Mouse (Mus musculus): ENCODE data around the gene Olfr1110. TPM values are rescaled to one million over a fixed set of nuclear protein-coding genes. Genes with fewer than 3 reads are reported as not detected.
"Not testable (repeated sequence)": the region's sequence is repeated elsewhere in the genome, so short reads cannot be mapped to it uniquely, and the experiment has no call there.

Olfr1110 gene
- polyA plus RNA-seq (2012; ENCODE audit: insufficient read depth, insufficient read length, low replicate concordance, missing spikeins): not detected in 2 replicates

DNA sequence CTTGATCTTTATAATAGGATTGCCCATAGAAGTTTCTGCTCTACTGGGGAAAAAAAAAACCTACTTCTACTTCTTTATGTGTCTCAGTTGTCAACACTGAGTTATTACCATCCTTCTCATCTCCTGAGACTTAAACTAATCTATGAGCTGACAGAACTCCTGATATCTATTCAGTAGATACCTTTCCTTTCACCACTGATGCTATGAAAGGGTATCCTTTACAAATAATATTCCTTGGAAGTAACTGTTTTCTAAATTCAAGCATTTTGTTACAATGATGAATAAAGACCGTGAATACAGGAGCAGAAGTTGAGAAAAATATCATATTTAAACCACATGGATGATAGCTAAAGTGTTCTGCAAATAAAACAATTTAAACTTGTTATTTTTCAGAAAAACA is at the start of gene Olfr1110:
Gene Olfr1110, minus strand, starts transcription at position 101 of the 400 bp plus-strand sequence.
- no peaks in the 10 kb centered on the region for H3K4me1 ChIP-seq (ENCODE audit: control insufficient read depth, insufficient read depth, low read length)
- no peak within 1 kb of the TSS for H3K4me3 ChIP-seq (ENCODE audit: insufficient read depth, low read depth, low read length)
- TF ChIP-seq CTCF (IDR thresholded peaks at IDR 0.05; ENCODE audit: insufficient read depth, low read depth, low read length) (no peak), POLR2A (IDR thresholded peaks at IDR 0.05; ENCODE audit: insufficient read depth, low read depth, low read length) (no peak)
- 80% methylated on average over 1 of the region's 1 CpGs for whole genome bisulfite sequencing
- no peak within 1 kb of the TSS for H3K27ac ChIP-seq (ENCODE audit: insufficient read depth, low read depth, low read length)

DNA sequence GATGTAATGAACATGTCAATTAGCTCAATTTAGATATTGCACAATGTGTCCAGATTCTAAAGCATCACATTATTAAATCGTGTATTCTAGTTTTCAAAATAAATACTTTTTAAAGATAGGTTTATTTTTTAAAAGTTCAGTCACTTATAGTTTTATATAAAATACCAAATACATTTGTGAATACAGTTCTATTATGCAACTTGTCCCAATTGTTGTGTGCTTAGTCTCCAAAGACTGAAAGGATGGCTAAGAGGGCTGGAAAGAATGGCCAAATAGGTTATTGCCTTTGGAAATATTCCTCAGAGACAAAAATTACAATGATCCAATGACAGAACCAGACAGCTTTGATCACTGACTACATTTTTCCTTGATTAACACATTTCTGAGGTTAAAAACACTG is 47.4 kb upstream of the Olfr1110 start, which contains the start of gene Olfr1112:
Gene Olfr1112, plus strand, starts transcription at position 301 of the 400 bp plus-strand sequence.
- Histone ChIP-seq H3K27ac (ENCODE audit: insufficient read depth, low read depth, low read length) (no peak within 1 kb of the TSS), H3K4me1 (ENCODE audit: control insufficient read depth, insufficient read depth, low read length) (no peaks in the 10 kb centered on the region), H3K4me3 (ENCODE audit: insufficient read depth, low read depth, low read length) (no peak within 1 kb of the TSS)
- TF ChIP-seq CTCF (IDR thresholded peaks at IDR 0.05; ENCODE audit: insufficient read depth, low read depth, low read length): no peak
- TF ChIP-seq POLR2A (IDR thresholded peaks at IDR 0.05; ENCODE audit: insufficient read depth, low read depth, low read length): no peak
- 88% methylated on average over 1 of the region's 1 CpGs for WGBS

DNA sequence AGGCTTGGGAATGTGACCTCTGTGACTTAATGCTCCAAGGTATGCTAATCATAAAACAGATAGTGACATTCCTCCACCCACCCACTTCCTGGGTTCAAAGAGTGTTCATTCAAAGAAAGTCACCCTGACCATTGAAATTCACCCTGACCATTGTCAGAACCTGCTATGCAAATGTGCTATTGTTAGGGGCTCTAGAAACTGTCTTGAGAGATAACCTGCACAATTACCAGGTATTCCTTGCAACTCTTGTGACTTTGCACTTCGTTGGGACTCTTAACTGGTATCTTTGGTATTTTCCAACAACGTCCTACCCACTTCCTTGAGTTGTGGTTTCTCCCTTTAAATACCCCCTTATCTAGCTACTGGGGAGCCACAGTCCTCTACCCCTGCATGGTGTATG is 27.6 kb upstream of the Olfr1110 start:
- WGBS: 74% methylated on average over 2 of the region's 2 CpGs
- H3K4me1 ChIP-seq (ENCODE audit: control insufficient read depth, insufficient read depth, low read length); H3K4me3 ChIP-seq (ENCODE audit: insufficient read depth, low read depth, low read length); H3K27ac ChIP-seq (ENCODE audit: insufficient read depth, low read depth, low read length): not testable (repeated sequence)

DNA sequence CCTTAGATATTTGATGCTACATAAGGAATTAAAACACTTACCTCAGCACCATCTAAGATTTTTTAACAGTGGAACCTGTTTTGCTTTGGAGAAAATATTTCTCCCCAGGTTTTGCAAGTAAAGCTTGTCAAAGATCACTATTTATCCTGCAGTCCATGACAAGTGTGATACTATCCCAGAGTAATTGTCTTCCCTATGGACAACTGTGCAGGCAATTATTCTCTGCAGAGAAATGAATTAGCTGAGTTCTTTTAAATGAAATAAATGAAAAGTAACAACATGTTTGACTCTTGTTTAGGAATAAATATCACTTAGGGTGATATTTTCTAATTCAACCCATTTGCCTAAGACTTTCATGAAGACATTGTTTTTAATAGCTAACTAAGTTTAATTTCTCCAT is 12.4 kb upstream of the Olfr1110 start, which contains the start of gene Olfr1111:
Gene Olfr1111, minus strand, starts transcription at position 101 of the 400 bp plus-strand sequence.
- no peak within 1 kb of the TSS for H3K4me3 ChIP-seq (ENCODE audit: insufficient read depth, low read depth, low read length)
- H3K27ac ChIP-seq (ENCODE audit: insufficient read depth, low read depth, low read length): no peak within 1 kb of the TSS
- TF ChIP-seq POLR2A (IDR thresholded peaks at IDR 0.05; ENCODE audit: insufficient read depth, low read depth, low read length) (no peak), CTCF (IDR thresholded peaks at IDR 0.05; ENCODE audit: insufficient read depth, low read depth, low read length) (no peak)

DNA sequence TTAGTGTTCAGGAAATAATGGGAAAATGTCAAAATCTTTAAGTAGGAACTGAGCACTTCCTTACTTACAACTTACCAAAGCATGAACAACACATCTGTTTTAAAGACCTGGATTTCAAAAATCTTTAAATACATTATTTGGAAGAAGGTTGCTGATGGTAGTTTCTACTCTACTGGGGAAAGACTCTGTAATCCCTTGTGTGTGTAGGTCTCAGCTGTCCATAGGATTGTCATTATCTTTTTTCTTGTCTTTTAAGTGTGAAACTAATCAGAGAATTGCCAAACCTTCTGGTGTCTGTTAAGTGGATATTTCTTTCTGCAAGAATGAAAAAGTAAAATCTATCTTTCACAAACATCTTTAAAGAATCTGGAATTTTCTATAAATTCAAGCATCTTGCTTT is 25.6 kb downstream of the Olfr1110 start, which contains the start of gene Olfr259:
Gene Olfr259, minus strand, starts transcription at position 101 of the 400 bp plus-strand sequence.
- no peak for TF ChIP-seq POLR2A (IDR thresholded peaks at IDR 0.05; ENCODE audit: insufficient read depth, low read depth, low read length)
- TF ChIP-seq CTCF (IDR thresholded peaks at IDR 0.05; ENCODE audit: insufficient read depth, low read depth, low read length): no peak
- Histone ChIP-seq H3K4me1 (ENCODE audit: control insufficient read depth, insufficient read depth, low read length) (no peaks in the 10 kb centered on the region), H3K27ac (ENCODE audit: insufficient read depth, low read depth, low read length) (no peak within 1 kb of the TSS), H3K4me3 (ENCODE audit: insufficient read depth, low read depth, low read length) (no peak within 1 kb of the TSS)

More for the DNA sequence above, 12.4 kb upstream of the Olfr1110 start, which contains the start of gene Olfr1111:
- H3K4me1 ChIP-seq (ENCODE audit: control insufficient read depth, insufficient read depth, low read length): no peaks in the 10 kb centered on the region

DNA sequence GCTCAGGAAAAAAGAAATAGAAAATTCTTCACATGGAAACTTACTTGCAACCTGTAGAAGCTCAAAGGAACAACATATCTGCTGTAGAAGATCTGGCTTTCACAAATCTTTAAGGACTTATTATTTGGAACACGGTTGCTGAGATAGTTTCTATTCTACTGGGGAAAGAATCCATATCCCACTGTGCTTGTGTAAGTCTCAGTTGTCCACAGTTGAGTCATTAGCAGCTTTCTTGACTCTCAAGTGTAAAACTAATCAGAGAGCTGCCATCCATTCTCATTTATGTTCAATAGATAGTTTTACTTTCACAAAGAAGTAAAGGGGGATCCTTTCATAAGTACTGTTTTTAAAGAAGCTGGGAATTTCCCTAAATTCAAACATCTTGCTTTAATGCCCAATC is 44.2 kb downstream of the Olfr1110 start, which contains the start of gene Olfr1109:
Gene Olfr1109, minus strand, starts transcription at position 101 of the 400 bp plus-strand sequence.
- Histone ChIP-seq H3K4me1 (ENCODE audit: control insufficient read depth, insufficient read depth, low read length) (no peaks in the 10 kb centered on the region), H3K4me3 (ENCODE audit: insufficient read depth, low read depth, low read length) (no peak within 1 kb of the TSS), H3K27ac (ENCODE audit: insufficient read depth, low read depth, low read length) (no peak within 1 kb of the TSS)
- TF ChIP-seq POLR2A (IDR thresholded peaks at IDR 0.05; ENCODE audit: insufficient read depth, low read depth, low read length): no peak
- TF ChIP-seq CTCF (IDR thresholded peaks at IDR 0.05; ENCODE audit: insufficient read depth, low read depth, low read length): no peak
- 23% methylated on average over 1 of the region's 1 CpGs for WGBS

Other genes starting within 250 kb of the Olfr1110 start
- gene Olfr1097, start 248.1 kb downstream of the Olfr1110 start, polyA plus RNA-seq (2012; ENCODE audit: insufficient read depth, insufficient read length, low replicate concordance, missing spikeins): not detected in 2 replicates
- gene Olfr1098, start 215.8 kb downstream of the Olfr1110 start, polyA plus RNA-seq (2012; ENCODE audit: insufficient read depth, insufficient read length, low replicate concordance, missing spikeins): not detected in 2 replicates
- gene Olfr1099, start 179.6 kb downstream of the Olfr1110 start, polyA plus RNA-seq (2012; ENCODE audit: insufficient read depth, insufficient read length, low replicate concordance, missing spikeins): not detected in 2 replicates
- gene Olfr1100, start 160.3 kb downstream of the Olfr1110 start, polyA plus RNA-seq (2012; ENCODE audit: insufficient read depth, insufficient read length, low replicate concordance, missing spikeins): not detected in 2 replicates
- gene Olfr1101, start 149.1 kb downstream of the Olfr1110 start, polyA plus RNA-seq (2012; ENCODE audit: insufficient read depth, insufficient read length, low replicate concordance, missing spikeins): not detected in 2 replicates
- gene Olfr1102, start 141.9 kb downstream of the Olfr1110 start, polyA plus RNA-seq (2012; ENCODE audit: insufficient read depth, insufficient read length, low replicate concordance, missing spikeins): not detected in 2 replicates
- not detected in 2 replicates for gene Olfr1104, start 113.2 kb downstream of the Olfr1110 start, polyA plus RNA-seq (2012; ENCODE audit: insufficient read depth, insufficient read length, low replicate concordance, missing spikeins)
- not detected in 2 replicates for gene Olfr1105, start 103.8 kb downstream of the Olfr1110 start, polyA plus RNA-seq (2012; ENCODE audit: insufficient read depth, insufficient read length, low replicate concordance, missing spikeins)
- gene Olfr1106, start 88.0 kb downstream of the Olfr1110 start, polyA plus RNA-seq (2012; ENCODE audit: insufficient read depth, insufficient read length, low replicate concordance, missing spikeins): not detected in 2 replicates
- gene Olfr1107, start 64.5 kb downstream of the Olfr1110 start, polyA plus RNA-seq (2012; ENCODE audit: insufficient read depth, insufficient read length, low replicate concordance, missing spikeins): not detected in 2 replicates
- gene Olfr1109, start 44.3 kb downstream of the Olfr1110 start, polyA plus RNA-seq (2012; ENCODE audit: insufficient read depth, insufficient read length, low replicate concordance, missing spikeins): not detected in 2 replicates
- not detected in 2 replicates for gene Olfr259, start 25.7 kb downstream of the Olfr1110 start, polyA plus RNA-seq (2012; ENCODE audit: insufficient read depth, insufficient read length, low replicate concordance, missing spikeins)
- not detected in 2 replicates for gene Olfr1111, start 12.3 kb upstream of the Olfr1110 start, polyA plus RNA-seq (2012; ENCODE audit: insufficient read depth, insufficient read length, low replicate concordance, missing spikeins)
- gene Olfr1112, start 47.5 kb upstream of the Olfr1110 start, polyA plus RNA-seq (2012; ENCODE audit: insufficient read depth, insufficient read length, low replicate concordance, missing spikeins): not detected in 2 replicates
- gene Olfr1113, start 68.7 kb upstream of the Olfr1110 start, polyA plus RNA-seq (2012; ENCODE audit: insufficient read depth, insufficient read length, low replicate concordance, missing spikeins): not detected in 2 replicates
- not detected in 2 replicates for gene Olfr1115, start 107.7 kb upstream of the Olfr1110 start, polyA plus RNA-seq (2012; ENCODE audit: insufficient read depth, insufficient read length, low replicate concordance, missing spikeins)
- gene Olfr1116, start 127.2 kb upstream of the Olfr1110 start, polyA plus RNA-seq (2012; ENCODE audit: insufficient read depth, insufficient read length, low replicate concordance, missing spikeins): not detected in 2 replicates
- not detected in 2 replicates for gene Olfr1118, start 167.3 kb upstream of the Olfr1110 start, polyA plus RNA-seq (2012; ENCODE audit: insufficient read depth, insufficient read length, low replicate concordance, missing spikeins)
- gene Olfr1120, start 214.5 kb upstream of the Olfr1110 start, polyA plus RNA-seq (2012; ENCODE audit: insufficient read depth, insufficient read length, low replicate concordance, missing spikeins): not detected in 2 replicates
- not detected in 2 replicates for gene Olfr1121, start 229.6 kb upstream of the Olfr1110 start, polyA plus RNA-seq (2012; ENCODE audit: insufficient read depth, insufficient read length, low replicate concordance, missing spikeins)
- not detected in 2 replicates for gene Olfr1122, start 245.5 kb upstream of the Olfr1110 start, polyA plus RNA-seq (2012; ENCODE audit: insufficient read depth, insufficient read length, low replicate concordance, missing spikeins)

Measured in olfactory bulb, adult 2 months (tissue).